Mouse (Mus musculus) adrenal gland, adult 18-20 months (tissue): ENCODE results near the gene Olfr945. TPM values are rescaled to one million over a fixed set of nuclear protein-coding genes. Genes with fewer than 3 reads are reported as not detected.

Source experiments
- DNase-seq, 2 experiments: peaks; one replicate each; pipeline ENCODE4 v3.0.0; 2021 to 2022; ENCODE audit warnings: low spot score in 2 of 2
- long read RNA-seq, 2 experiments: library from polyadenylated mRNA; stranded (forward); transcript quantifications; one replicate each; pipeline ENCODE4 v2.0.0; 2021
- total RNA-seq, 2 experiments: library from RNA; stranded (reverse); gene quantifications; 1 replicate in 1 of 2; 2 replicates in 1 of 2; pipeline ENCODE4 v1.2.3; 2021

Gene Olfr945
- not detected for total RNA-seq
- long read RNA-seq, experiment 1, result 0 reads
- long read RNA-seq, experiment 2, result 0 reads

- DNase-seq, result no peak
These were observed at the start of gene Olfr945 for GRCm38 (mm10) chr9:39276718-39277117. Gene Olfr945 (minus strand): TSS chr9:39276818.

GRCm38 (mm10) chr9:39325945-39326344 lies 49.3 kb upstream of the Olfr945 start, which contains the start of gene Olfr948:
Gene Olfr948 (minus strand): TSS chr9:39326045.
- no peak for DNase-seq

DNA sequence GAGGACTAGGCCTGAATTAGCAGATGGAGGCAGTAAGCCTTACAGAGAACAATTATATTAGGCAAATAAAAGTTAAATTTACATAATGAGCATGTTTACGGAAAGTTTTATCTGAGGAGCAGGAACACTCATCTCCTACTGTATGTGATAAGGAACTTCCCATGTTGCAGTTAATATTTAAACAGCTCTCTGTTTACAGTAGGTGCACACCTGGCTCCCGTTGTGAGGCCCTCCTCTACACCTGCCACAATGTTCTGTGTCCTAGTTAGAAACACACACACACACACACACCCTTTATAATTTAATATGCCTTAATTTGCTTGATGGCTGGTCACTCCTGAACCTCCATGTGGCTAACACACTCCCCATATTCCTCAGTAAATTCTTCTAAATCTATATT lies 10.5 kb upstream of the Olfr945 start:
- DNase-seq, result no peak

GRCm38 (mm10) chr9:39249894-39250293 lies 26.7 kb downstream of the Olfr945 start, which contains the start of gene Olfr1537:
Gene Olfr1537 (minus strand): TSS chr9:39249994.
- DNase-seq, result no peak

Other genes with a start within 250 kb of the Olfr945 start
- gene Olfr937, start 211.9 kb downstream of the Olfr945 start, total RNA-seq, result not detected
- not detected for gene Olfr938, start 197.9 kb downstream of the Olfr945 start, total RNA-seq
- gene Olfr27, start 148.7 kb downstream of the Olfr945 start, total RNA-seq, result not detected
- not detected for gene Olfr943, start 110.5 kb downstream of the Olfr945 start, total RNA-seq
- gene Olfr944, start 74.9 kb downstream of the Olfr945 start, total RNA-seq, result not detected
- not detected for gene Olfr1537, start 26.8 kb downstream of the Olfr945 start, total RNA-seq
- not detected for gene Olfr948, start 49.2 kb upstream of the Olfr945 start, total RNA-seq
- not detected for gene Olfr951, start 110.6 kb upstream of the Olfr945 start, total RNA-seq
- not detected for gene Olfr952, start 150.3 kb upstream of the Olfr945 start, total RNA-seq
- not detected for gene Olfr954, start 179.9 kb upstream of the Olfr945 start, total RNA-seq
- not detected for gene Olfr955, start 195.1 kb upstream of the Olfr945 start, total RNA-seq
- gene Olfr44, start 217.2 kb upstream of the Olfr945 start, total RNA-seq, result not detected
- gene Olfr957, start 239.0 kb upstream of the Olfr945 start, total RNA-seq, result not detected